Mouse (Mus musculus) limb, embryonic 15.5 days (tissue): ENCODE data around the gene Scin. TPM values are rescaled to one million over a fixed set of nuclear protein-coding genes. Genes with fewer than 3 reads are reported as not detected.

Experiments
- ATAC-seq: fragments of 200-750 bp; cut with Nextera tagmentation; 2 replicates; pipeline ENCODE4 v1.8.0; 2017; ENCODE audit warnings: low read depth, moderate TSS enrichment; ENCODE audit not compliant: insufficient number of reproducible peaks, low FRiP score, low TSS enrichment
- H3K27ac ChIP-seq: fragments of 300-500 bp; sonication (generic); 2 replicates; pipeline ENCODE4 v1.5.1; 2015; ENCODE audit warnings: moderate library complexity, mild to moderate bottlenecking, inconsistent platforms
- H3K27me3 ChIP-seq: fragments of 300-500 bp; sonication (generic); 2 replicates; pipeline ENCODE4 v1.6.1; 2015; ENCODE audit warnings: inconsistent platforms
- H3K36me3 ChIP-seq: fragments of 300-500 bp; sonication (generic); 2 replicates; pipeline ENCODE4 v1.6.1; 2015; ENCODE audit warnings: inconsistent platforms
- H3K4me1 ChIP-seq: fragments of 300-500 bp; sonication (generic); 2 replicates; pipeline ENCODE4 v1.6.1; 2015; ENCODE audit warnings: inconsistent platforms
- H3K4me2 ChIP-seq: fragments of 300-500 bp; sonication (generic); 2 replicates; pipeline ENCODE4 v1.6.1; 2015; ENCODE audit warnings: mild to moderate bottlenecking, inconsistent platforms
- H3K4me3 ChIP-seq: fragments of 300-500 bp; sonication (generic); 2 replicates; pipeline ENCODE4 v1.5.1; 2015; ENCODE audit warnings: mild to moderate bottlenecking, inconsistent platforms
- H3K9ac ChIP-seq: fragments of 300-500 bp; sonication (generic); 2 replicates; pipeline ENCODE4 v1.6.1; 2015; ENCODE audit warnings: inconsistent platforms
- H3K9me3 ChIP-seq: fragments of 300-500 bp; sonication (generic); 2 replicates; pipeline ENCODE4 v1.6.1; 2016; ENCODE audit warnings: inconsistent platforms
- WGBS: fragments of 180-500 bp; shearing (Covaris S2); methylation state at CpG from one replicate; pipeline ENCODE4 v1.1.7; 2015; 5-methylcytosine and 5-hydroxymethylcytosine counted together
- polyA plus RNA-seq: library from polyadenylated mRNA; unstranded; fragments of >200 nt; fragmentation: Nextera tagmentation; extraction: Ambion mirVana; gene quantifications from 2 replicates; pipeline ENCODE4 v1.2.1, GENCODE M21; 2015

The Scin gene
- polyA plus RNA-seq, 1 experiment from 2014 or later: 8.3 TPM

DNA sequence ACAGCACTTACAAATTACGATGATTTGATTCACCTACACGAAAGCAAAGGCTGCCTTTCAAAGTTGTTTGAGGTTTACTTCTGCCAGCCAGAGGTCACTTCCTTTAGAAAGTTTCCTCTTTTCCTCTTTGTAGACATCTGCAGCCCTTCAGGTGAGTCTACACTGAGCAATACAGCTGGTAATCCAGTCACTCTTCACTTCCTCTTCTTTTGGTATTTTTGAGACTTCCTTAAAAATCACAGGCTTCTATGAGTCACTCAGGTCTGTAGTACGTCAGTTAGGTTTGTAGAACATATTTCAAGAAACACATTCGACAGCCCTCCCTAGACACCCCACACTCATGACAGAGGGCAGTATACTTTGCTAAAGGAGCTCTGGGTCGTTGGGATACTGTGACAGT, 6.7 kb upstream of the Scin start:
- H3K27ac ChIP-seq: no peak overlapping the region
- H3K4me1 ChIP-seq: no peaks in the 10 kb centered on the region
- H3K4me2 ChIP-seq: no peak overlapping the region
- ATAC-seq: no peak
- H3K27me3 ChIP-seq: no peaks in the 10 kb centered on the region
- H3K36me3 ChIP-seq: no peaks in the 10 kb centered on the region
- no peak overlapping the region for H3K9ac ChIP-seq
- WGBS: 60% methylated on average over 5 of the region's 5 CpGs
- H3K9me3 ChIP-seq: no peaks in the 10 kb centered on the region
- no peak overlapping the region for H3K4me3 ChIP-seq

DNA sequence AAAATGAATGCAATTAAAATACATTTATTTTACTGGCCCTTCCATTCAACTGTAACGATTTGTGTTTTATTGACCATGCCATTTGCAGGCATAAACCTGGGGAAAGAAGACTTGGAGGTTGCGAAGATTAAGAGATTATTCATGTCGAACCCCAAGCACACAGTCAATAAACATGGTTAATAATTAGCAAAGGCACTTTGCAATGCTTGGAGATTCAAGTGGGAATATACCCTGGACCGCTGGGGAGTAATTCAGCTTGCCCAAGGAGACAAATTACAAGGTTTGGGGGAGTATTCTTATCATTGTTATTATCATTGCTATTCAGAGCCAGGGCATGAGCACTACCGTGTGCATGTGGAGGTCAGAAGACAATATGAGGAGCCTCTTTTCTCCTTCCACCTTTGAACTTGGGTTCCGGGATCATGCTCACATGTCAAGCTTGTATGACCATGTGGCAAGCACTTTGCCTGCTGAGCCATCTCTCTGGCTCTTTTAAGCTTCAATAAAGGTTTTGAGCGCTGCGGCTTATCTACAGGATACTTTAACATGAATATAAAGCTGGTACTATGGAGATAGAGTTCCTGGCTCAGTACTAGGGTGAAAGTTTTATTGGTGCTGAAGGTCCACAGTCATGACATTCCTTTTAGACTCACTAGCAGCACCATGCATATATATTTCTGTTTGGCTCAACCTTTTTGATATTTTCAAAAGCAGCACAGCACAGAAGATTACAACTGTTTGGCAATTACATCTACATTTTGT, 5.6 kb upstream of the Scin start:
- H3K9ac ChIP-seq: no peak overlapping the region
- H3K27me3 ChIP-seq: no peaks in the 10 kb centered on the region
- no peak overlapping the region for H3K4me3 ChIP-seq
- no peaks in the 10 kb centered on the region for H3K4me1 ChIP-seq
- ATAC-seq: no peak
- H3K36me3 ChIP-seq: no peaks in the 10 kb centered on the region
- H3K9me3 ChIP-seq: no peaks in the 10 kb centered on the region
- H3K4me2 ChIP-seq: no peak overlapping the region
- 86% methylated on average over 8 of the region's 8 CpGs for whole genome bisulfite sequencing
- no peak overlapping the region for H3K27ac ChIP-seq

DNA sequence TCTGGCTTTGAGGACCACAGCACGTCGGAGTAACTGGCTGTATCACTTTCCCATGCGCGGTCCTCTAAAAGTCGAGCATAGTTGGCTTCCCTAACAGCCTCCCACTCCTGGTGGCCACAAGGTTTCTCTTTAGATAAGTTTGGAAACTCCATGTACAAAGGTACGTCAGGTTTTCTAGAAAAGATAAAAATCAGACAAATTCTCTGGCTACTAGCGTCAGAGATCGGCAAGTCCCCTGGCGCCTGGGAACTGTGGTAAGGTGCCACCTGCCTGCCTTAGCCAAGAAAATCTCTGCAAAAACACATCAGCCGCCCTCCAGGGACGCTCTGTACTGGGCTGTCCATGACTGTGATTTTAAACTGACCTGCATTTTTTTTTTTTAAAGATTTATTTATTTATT, 501 bp upstream of the Scin start:
- H3K4me3 ChIP-seq: peak overlapping the region; percentile 42
- H3K27me3 ChIP-seq: peaks cover 21% of the 10 kb centered on the region
- no peak overlapping the region for H3K9ac ChIP-seq
- peaks cover 11% of the 10 kb centered on the region for H3K4me1 ChIP-seq
- no peaks in the 10 kb centered on the region for H3K36me3 ChIP-seq
- H3K27ac ChIP-seq: no peak overlapping the region
- peak overlapping the region; percentile 70 for H3K4me2 ChIP-seq
- no peaks in the 10 kb centered on the region for H3K9me3 ChIP-seq
- ATAC-seq: no peak
- 43% methylated on average over 11 of the region's 11 CpGs for WGBS

DNA sequence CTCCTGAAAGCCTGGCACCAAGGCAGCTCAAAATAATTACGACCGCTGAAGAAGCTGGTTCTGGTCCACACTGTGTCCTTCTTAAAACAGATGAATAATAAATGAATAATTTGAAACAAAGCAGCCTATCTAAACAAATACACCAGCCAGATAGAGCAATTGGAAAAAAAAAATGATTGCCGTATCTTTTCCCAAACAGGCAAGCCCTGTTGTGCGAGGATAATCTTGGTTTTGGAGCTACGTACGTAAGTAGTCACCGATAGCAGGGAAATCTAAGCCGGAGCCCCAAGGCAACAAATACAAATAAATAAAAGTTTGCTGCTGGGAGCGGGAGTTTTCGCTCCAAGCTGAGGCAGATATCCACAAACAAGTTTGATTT, 845 bp downstream of the Scin start:
- H3K27me3 ChIP-seq: peaks cover 21% of the 10 kb centered on the region
- no peak overlapping the region for H3K9ac ChIP-seq
- H3K4me3 ChIP-seq: peak overlapping the region; percentile 42
- H3K4me2 ChIP-seq: peak overlapping the region; percentile 70
- H3K9me3 ChIP-seq: no peaks in the 10 kb centered on the region
- H3K4me1 ChIP-seq: peaks cover 11% of the 10 kb centered on the region
- no peak for ATAC-seq
- no peaks in the 10 kb centered on the region for H3K36me3 ChIP-seq
- H3K27ac ChIP-seq: no peak overlapping the region
- WGBS: 17% methylated on average over 10 of the region's 10 CpGs

DNA sequence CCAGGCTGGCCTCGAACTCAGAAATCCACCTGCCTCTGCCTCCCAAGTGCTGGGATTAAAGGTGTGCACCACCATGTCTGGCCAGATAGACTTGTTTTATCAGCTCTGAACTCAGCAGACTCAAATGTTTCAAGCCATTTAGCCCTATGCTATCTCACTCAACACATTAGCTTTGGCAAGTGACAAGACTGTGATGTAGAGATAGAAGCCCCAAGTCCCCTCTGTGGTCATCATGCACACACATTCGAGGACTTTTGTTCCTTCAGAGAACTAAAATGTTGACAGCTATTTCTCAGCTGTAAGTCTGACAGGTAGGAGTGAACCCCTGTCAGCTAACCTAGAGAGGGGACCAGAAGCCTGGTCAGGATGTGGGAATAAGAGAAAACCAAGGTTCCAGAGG, 15.2 kb downstream of the Scin start:
- no peak overlapping the region for H3K9ac ChIP-seq
- no peak overlapping the region for H3K4me3 ChIP-seq
- WGBS: 71% methylated on average over 2 of the region's 2 CpGs
- no peak for ATAC-seq
- no peaks in the 10 kb centered on the region for H3K4me1 ChIP-seq
- H3K27ac ChIP-seq: no peak overlapping the region
- no peaks in the 10 kb centered on the region for H3K9me3 ChIP-seq
- H3K4me2 ChIP-seq: no peak overlapping the region
- no peaks in the 10 kb centered on the region for H3K36me3 ChIP-seq
- no peaks in the 10 kb centered on the region for H3K27me3 ChIP-seq

DNA sequence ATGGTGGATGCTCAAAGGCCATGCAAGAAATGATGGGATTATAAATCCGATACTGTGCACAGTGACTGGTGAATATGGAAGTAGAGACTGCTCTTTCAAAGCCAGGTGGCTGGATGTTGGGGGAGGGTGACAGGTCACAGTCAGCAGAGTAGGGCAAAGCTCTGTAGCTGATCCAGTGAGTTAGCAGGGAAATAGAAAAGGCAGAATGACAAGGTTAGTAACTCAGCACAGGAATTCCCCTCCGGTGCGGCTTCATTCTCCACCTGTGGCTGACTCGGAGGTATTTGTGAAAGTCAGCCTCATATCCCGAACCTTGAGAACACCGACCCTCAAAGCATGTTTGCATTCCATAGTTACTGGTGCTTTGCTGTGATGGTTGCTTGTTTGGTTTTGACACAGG, 17.0 kb downstream of the Scin start:
- H3K27me3 ChIP-seq: no peaks in the 10 kb centered on the region
- H3K9me3 ChIP-seq: no peaks in the 10 kb centered on the region
- ATAC-seq: no peak
- H3K4me3 ChIP-seq: no peak overlapping the region
- no peak overlapping the region for H3K27ac ChIP-seq
- H3K4me1 ChIP-seq: no peaks in the 10 kb centered on the region
- H3K36me3 ChIP-seq: no peaks in the 10 kb centered on the region
- no peak overlapping the region for H3K4me2 ChIP-seq
- 83% methylated on average over 6 of the region's 6 CpGs for WGBS
- no peak overlapping the region for H3K9ac ChIP-seq

DNA sequence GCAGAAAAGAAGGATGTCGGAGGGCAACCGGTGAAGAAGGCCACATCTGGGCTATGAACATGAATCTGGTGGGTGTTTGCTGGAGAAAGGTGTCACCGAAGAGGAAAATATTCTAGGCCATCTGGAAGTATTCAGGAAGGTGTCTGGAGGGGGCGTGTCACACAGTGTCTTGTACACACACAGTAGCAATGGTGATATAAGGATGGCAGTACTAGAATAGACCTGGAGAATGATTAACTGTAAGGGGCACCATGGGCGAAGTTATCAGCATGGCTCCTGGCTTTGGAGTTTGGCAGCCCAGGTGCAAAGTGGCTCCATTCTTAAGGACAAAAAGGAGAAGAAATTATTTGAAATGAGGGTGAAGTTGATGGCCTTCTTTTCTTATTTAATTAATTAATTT, 17.8 kb downstream of the Scin start:
- no peak for ATAC-seq
- no peak overlapping the region for H3K27ac ChIP-seq
- no peaks in the 10 kb centered on the region for H3K27me3 ChIP-seq
- no peak overlapping the region for H3K4me3 ChIP-seq
- H3K9me3 ChIP-seq: no peaks in the 10 kb centered on the region
- no peak overlapping the region for H3K4me2 ChIP-seq
- WGBS: 74% methylated on average over 5 of the region's 5 CpGs
- no peaks in the 10 kb centered on the region for H3K36me3 ChIP-seq
- H3K9ac ChIP-seq: no peak overlapping the region
- H3K4me1 ChIP-seq: no peaks in the 10 kb centered on the region

DNA sequence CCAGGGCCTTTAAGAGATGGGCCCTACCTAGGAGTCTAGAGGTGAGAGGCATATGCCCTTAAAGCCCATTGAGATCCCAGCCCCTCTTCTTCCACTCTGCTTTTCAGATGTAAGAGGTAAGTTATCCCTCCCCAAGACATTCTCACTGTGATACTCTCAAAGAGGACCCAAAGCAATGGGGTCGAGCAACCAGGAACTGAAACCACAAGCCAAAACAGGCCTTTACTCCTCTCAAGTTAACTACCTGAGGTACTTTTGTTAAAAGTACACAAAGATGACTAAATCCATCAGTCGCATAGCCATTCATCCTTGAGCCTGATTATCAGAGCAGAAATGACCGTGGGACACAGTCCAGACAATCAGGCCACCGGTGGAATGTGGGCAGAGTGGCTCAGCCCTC, 19.1 kb downstream of the Scin start:
- WGBS: 90% methylated on average over 4 of the region's 4 CpGs
- Histone ChIP-seq H3K9me3 (no peaks in the 10 kb centered on the region), H3K4me3 (no peak overlapping the region), H3K27me3 (no peaks in the 10 kb centered on the region), H3K36me3 (no peaks in the 10 kb centered on the region), H3K4me1 (no peaks in the 10 kb centered on the region), H3K9ac (no peak overlapping the region), H3K27ac (no peak overlapping the region), H3K4me2 (no peak overlapping the region)
- ATAC-seq: no peak

DNA sequence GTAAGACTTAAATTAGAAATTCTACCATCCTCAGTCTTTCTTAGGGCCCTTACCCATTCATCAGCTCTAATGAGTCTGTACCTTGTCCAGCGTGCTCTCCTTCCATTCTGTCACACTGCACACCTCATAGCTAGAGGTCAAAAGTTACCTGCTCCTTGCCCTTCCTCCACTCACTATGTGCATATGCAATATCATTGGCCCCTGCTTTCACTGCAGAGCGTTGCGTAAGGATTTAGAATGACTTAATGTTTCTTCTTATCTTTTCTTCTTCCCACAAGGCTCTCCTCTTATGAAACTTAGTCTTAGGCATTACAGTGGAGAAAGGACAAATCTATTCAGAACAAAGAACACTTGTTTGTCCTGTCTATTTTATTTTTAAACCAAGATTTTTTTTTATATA, 20.0 kb downstream of the Scin start:
- Histone ChIP-seq H3K27me3 (no peaks in the 10 kb centered on the region), H3K4me3 (no peak overlapping the region), H3K9me3 (no peaks in the 10 kb centered on the region), H3K9ac (no peak overlapping the region), H3K36me3 (no peaks in the 10 kb centered on the region), H3K4me2 (no peak overlapping the region), H3K27ac (no peak overlapping the region), H3K4me1 (no peaks in the 10 kb centered on the region)
- no peak for ATAC-seq
- 84% methylated on average over 3 of the region's 3 CpGs for WGBS

DNA sequence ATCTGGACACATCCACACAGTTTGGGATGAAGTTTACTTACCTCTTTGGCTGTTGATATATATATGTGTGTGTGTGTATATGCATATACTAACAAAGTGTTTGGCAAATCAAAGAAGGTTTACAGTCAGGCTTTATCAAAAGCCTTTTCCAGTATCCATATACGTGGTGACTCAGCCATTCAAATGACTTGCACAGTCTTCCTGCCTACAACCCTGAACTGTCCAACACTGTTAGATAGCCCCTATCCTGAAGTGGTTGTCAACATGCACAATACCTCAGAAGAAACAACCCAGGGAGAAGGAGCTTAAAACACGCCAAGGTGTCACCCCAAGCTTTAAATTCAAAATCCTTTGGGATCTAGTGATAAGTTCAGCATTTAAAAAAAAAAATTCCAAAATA, 20.4 kb downstream of the Scin start:
- Histone ChIP-seq H3K36me3 (no peaks in the 10 kb centered on the region), H3K4me3 (no peak overlapping the region), H3K27ac (peak overlapping the region; percentile 30; the same call in 1 of the 2 replicates), H3K9ac (no peak overlapping the region), H3K27me3 (no peaks in the 10 kb centered on the region), H3K4me2 (no peak overlapping the region), H3K9me3 (no peaks in the 10 kb centered on the region), H3K4me1 (no peaks in the 10 kb centered on the region)
- no peak for ATAC-seq
- WGBS: 78% methylated on average over 2 of the region's 2 CpGs

DNA sequence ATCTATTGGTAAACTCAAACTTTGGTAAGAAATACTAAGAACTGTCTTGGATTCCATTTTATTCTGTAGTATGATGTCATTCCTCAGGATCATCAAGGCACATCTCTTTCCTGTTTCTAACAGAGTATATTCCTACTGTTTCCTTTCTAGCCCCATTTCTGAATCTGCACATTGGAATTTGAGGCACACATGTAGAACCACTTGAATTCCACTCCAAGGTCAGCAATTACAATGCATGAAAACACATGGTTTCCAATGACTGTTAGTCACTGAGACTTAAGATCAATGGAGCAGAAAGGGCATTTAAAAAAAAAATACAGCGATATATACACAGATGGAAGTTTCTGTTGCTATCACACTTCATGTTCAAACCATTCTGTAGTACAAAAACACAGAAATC, 24.8 kb downstream of the Scin start:
- no peak overlapping the region for H3K27ac ChIP-seq
- no peaks in the 10 kb centered on the region for H3K27me3 ChIP-seq
- no peak for ATAC-seq
- H3K9me3 ChIP-seq: no peaks in the 10 kb centered on the region
- H3K4me3 ChIP-seq: no peak overlapping the region
- no peaks in the 10 kb centered on the region for H3K4me1 ChIP-seq
- no peak overlapping the region for H3K9ac ChIP-seq
- no peak overlapping the region for H3K4me2 ChIP-seq
- H3K36me3 ChIP-seq: no peaks in the 10 kb centered on the region
- 78% methylated on average over 1 of the region's 1 CpGs for WGBS

DNA sequence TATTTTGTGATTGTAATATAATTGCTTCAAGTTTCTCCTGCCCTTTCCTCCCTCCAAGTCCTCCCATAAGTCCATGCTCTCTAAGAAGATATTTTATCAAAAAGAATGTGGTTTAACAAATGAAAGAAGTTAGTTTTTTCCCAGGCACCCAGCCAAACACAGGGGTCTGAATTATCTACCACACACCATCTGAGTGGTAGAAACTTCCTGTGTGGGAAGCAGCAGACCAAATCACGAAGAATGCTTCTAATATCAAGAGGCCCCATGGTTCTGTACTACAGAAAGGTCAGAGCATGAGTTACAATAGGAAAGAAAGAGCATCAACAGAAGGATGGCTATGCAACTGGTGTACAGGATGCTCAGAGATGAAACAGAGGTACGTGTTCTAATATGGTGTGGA, 25.9 kb downstream of the Scin start:
- no peak overlapping the region for H3K27ac ChIP-seq
- 69% methylated on average over 2 of the region's 2 CpGs for WGBS
- no peak overlapping the region for H3K4me3 ChIP-seq
- ATAC-seq: no peak
- H3K4me2 ChIP-seq: no peak overlapping the region
- no peaks in the 10 kb centered on the region for H3K9me3 ChIP-seq
- no peaks in the 10 kb centered on the region for H3K4me1 ChIP-seq
- no peaks in the 10 kb centered on the region for H3K27me3 ChIP-seq
- no peak overlapping the region for H3K9ac ChIP-seq
- H3K36me3 ChIP-seq: no peaks in the 10 kb centered on the region

DNA sequence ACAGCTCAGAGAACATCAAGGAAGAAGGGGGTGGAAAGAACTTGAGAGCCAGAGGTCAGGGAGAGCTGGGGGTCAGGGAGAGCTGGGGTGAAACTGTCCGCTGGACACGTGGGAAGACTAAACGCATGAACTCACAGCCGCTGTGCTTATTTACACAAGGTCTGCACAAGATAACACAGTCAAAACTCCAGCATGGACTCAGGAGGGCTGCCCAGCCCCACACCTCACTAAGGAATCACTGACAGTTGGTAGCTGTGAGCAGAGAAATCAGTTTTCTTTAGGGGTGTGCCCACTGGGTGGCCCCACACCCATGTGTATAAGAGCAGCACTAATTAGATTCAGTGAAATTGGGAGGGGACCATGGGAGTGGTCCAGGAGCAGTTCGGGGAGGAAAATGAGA, 27.2 kb downstream of the Scin start:
- Histone ChIP-seq H3K4me1 (no peaks in the 10 kb centered on the region), H3K4me2 (no peak overlapping the region), H3K9me3 (no peaks in the 10 kb centered on the region), H3K36me3 (no peaks in the 10 kb centered on the region), H3K27me3 (no peaks in the 10 kb centered on the region), H3K27ac (no peak overlapping the region), H3K4me3 (no peak overlapping the region), H3K9ac (no peak overlapping the region)
- 72% methylated on average over 5 of the region's 5 CpGs for WGBS
- ATAC-seq: no peak
